Mouse (Mus musculus) spleen, adult 2 months (tissue): ENCODE results near the gene Arhgef15. TPM values are rescaled to one million over a fixed set of nuclear protein-coding genes. Genes with fewer than 3 reads are reported as not detected.
"Not testable (repeated sequence)": the region's sequence is repeated elsewhere in the genome, so short reads cannot be mapped to it uniquely, and the experiment has no call there.

Source experiments
- DNase-seq, 2 experiments: peaks; one replicate each; pipeline versions ENCODE4 v3.0.0 to v3.0.0-alpha.2; 2012 to 2021; ENCODE audit warnings: low spot score in 2 of 2, low read depth in 1 of 2
- H3K27ac ChIP-seq: fragments of 200-500 bp; 2 replicates; pipeline ENCODE4 v1.5.1; 2012; ENCODE audit warnings: low read length, inconsistent platforms; ENCODE audit not compliant: insufficient read depth
- H3K27me3 ChIP-seq: fragments of 200-500 bp; 2 replicates; pipeline ENCODE4 v1.6.1; 2012; ENCODE audit warnings: mild to moderate bottlenecking, moderate library complexity, low read length, inconsistent platforms; ENCODE audit not compliant: control insufficient read depth, insufficient read depth
- H3K36me3 ChIP-seq: fragments of 200-500 bp; 2 replicates; pipeline ENCODE4 v1.6.1; 2012; ENCODE audit warnings: mild to moderate bottlenecking, low read length, inconsistent platforms; ENCODE audit not compliant: control insufficient read depth, insufficient read depth
- H3K4me1 ChIP-seq: fragments of 200-500 bp; 2 replicates; pipeline ENCODE4 v1.6.1; 2011; ENCODE audit warnings: inconsistent platforms; ENCODE audit not compliant: control insufficient read depth, insufficient read depth, insufficient read length
- H3K4me3 ChIP-seq: fragments of 200-500 bp; 2 replicates; pipeline ENCODE4 v1.5.1; 2011; ENCODE audit warnings: mild to moderate bottlenecking, inconsistent platforms; ENCODE audit not compliant: insufficient read depth, insufficient read length; ENCODE audit errors: extremely low read depth
- CTCF ChIP-seq: fragments of 200-500 bp; IDR thresholded peaks from 2 replicates; pipeline ENCODE4 v1.5.1; 2011; ENCODE audit warnings: mild to moderate bottlenecking, inconsistent platforms; ENCODE audit not compliant: insufficient read depth, insufficient read length, insufficient replicate concordance; ENCODE audit errors: extremely low read depth
- POLR2A ChIP-seq: fragments of 200-500 bp; IDR thresholded peaks from 2 replicates; pipeline ENCODE4 v1.6.1; 2011; ENCODE audit warnings: low read depth, low read length, inconsistent platforms
- WGBS: fragments of 180-500 bp; shearing (Covaris S2); methylation state at CpG from one replicate; pipeline ENCODE4 v1.1.7; 2018; 5-methylcytosine and 5-hydroxymethylcytosine counted together
- polyA plus RNA-seq: library from polyadenylated mRNA; depleted of rRNA; stranded (reverse); fragments of >200 nt; gene quantifications from 2 replicates; pipeline ENCODE4 v1.2.3, GENCODE M21; 2012; rRNA removed

Gene Arhgef15
- 11.0 and 19.2 TPM in 2 replicates for polyA plus RNA-seq

GRCm38 (mm10) chr11:68957308-68957707 is at the start of gene Arhgef15:
Gene Arhgef15, minus strand, starts transcription at chr11:68957480.
- Histone ChIP-seq H3K4me1 (peaks cover 4% of the 10 kb centered on the region; the same call in 1 of the 2 replicates), H3K36me3 (no peaks in the 10 kb centered on the region), H3K27me3 (0 out of 2 replicates have a peak, but pooled peaks cover 5% of the 10 kb centered on the region), H3K4me3 (peak within 1 kb of the TSS; percentile 16; the same call in 1 of the 2 replicates), H3K27ac (peak within 1 kb of the TSS; percentile 43; the same call in 1 of the 2 replicates)
- no peak for DNase-seq
- TF ChIP-seq POLR2A = no peak
- no peak for TF ChIP-seq CTCF
- WGBS = 82% methylated on average over 8 of the region's 8 CpGs

GRCm38 (mm10) chr11:69006575-69006974 is 49.3 kb upstream of the Arhgef15 start:
- not testable (repeated sequence) for H3K27me3 ChIP-seq, H3K27ac ChIP-seq, H3K4me1 ChIP-seq, H3K36me3 ChIP-seq, DNase-seq, H3K4me3 ChIP-seq

GRCm38 (mm10) chr11:69005193-69005592 is 47.9 kb upstream of the Arhgef15 start:
- Histone ChIP-seq H3K36me3 (peaks cover 18% of the 10 kb centered on the region), H3K4me1 (no peaks in the 10 kb centered on the region), H3K27ac (no peak overlapping the region), H3K27me3 (no peaks in the 10 kb centered on the region), H3K4me3 (no peak overlapping the region)
- no peak for DNase-seq
- 82% methylated on average over 7 of the region's 7 CpGs for WGBS
- TF ChIP-seq POLR2A (no peak), CTCF (no peak)

- WGBS = 74% methylated on average over 4 of the region's 4 CpGs
- peaks cover 24% of the 10 kb centered on the region for H3K36me3 ChIP-seq
Observed at GRCm38 (mm10) chr11:69003592-69003991, 46.3 kb upstream of the Arhgef15 start.

GRCm38 (mm10) chr11:69002782-69003181 is 45.5 kb upstream of the Arhgef15 start:
- H3K36me3 ChIP-seq = peaks cover 24% of the 10 kb centered on the region
- H3K4me3 ChIP-seq, DNase-seq, H3K27ac ChIP-seq, H3K27me3 ChIP-seq, H3K4me1 ChIP-seq: not testable (repeated sequence)
- 97% methylated on average over 4 of the region's 4 CpGs for WGBS

More at GRCm38 (mm10) chr11:69003592-69003991, 46.3 kb upstream of the Arhgef15 start:
- H3K27me3 ChIP-seq = no peaks in the 10 kb centered on the region
- H3K4me1 ChIP-seq = no peaks in the 10 kb centered on the region
- TF ChIP-seq CTCF = no peak
- no peak for TF ChIP-seq POLR2A
- no peak for DNase-seq
- no peak overlapping the region for H3K27ac ChIP-seq
- no peak overlapping the region for H3K4me3 ChIP-seq

DNA sequence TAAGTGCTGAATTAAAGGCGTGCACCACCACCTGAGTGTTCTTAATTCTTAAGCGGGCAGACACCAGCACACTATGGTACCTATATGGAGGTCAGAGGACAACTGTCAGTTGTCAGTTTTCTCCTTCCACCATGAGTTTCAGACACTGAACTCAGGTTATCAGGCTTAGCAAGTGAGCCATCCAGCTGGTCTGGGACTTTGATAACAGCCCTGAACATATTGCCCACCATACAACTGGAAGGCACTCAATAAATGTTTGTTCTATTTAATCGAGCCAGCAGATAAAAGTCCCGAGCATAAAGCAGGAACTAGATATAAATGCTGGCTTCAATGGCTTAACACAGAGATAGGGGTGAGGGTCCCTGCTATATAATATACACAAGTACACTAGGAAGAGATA is 39.8 kb upstream of the Arhgef15 start:
- Histone ChIP-seq H3K36me3 (peaks cover 31% of the 10 kb centered on the region), H3K27ac (no peak overlapping the region), H3K4me3 (no peak overlapping the region), H3K27me3 (no peaks in the 10 kb centered on the region), H3K4me1 (no peaks in the 10 kb centered on the region)
- no peak for DNase-seq
- TF ChIP-seq CTCF (no peak), POLR2A (no peak)
- WGBS = 88% methylated on average over 4 of the region's 4 CpGs

DNA sequence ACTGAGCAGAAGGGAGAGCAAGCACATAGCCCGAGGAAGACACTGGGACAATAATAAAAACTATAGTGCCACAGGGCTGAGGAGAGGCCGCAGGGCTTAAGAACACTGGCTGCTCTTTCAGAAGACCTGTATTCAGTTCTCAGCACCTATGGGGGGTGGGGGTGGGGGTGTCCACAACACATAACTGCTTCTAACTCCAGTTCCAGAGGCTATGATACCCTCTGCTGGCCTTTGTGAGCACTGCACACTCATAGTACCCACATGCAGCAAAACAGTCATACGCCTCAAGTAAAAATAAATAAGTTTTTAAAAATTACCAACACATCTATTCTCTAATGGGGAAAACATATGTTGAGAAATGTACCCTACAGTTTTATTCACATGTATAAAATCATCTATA is 37.1 kb upstream of the Arhgef15 start:
- no peak overlapping the region for H3K27ac ChIP-seq
- H3K27me3 ChIP-seq = no peaks in the 10 kb centered on the region
- TF ChIP-seq CTCF (no peak), POLR2A (no peak)
- H3K4me3 ChIP-seq = no peak overlapping the region
- H3K36me3 ChIP-seq = peaks cover 18% of the 10 kb centered on the region
- no peak for DNase-seq
- H3K4me1 ChIP-seq = no peaks in the 10 kb centered on the region
- WGBS = 96% methylated on average over 3 of the region's 3 CpGs
